Mouse (Mus musculus) thymus, adult 2 months (tissue): ENCODE data around the gene 1700122O11Rik.

Experiments
- CTCF ChIP-seq: fragments of 200-500 bp; IDR thresholded peaks from 2 replicates; pipeline ENCODE4 v1.5.1; 2012; ENCODE audit warnings: mild to moderate bottlenecking, control low read depth, low read length, moderate library complexity, borderline replicate concordance; ENCODE audit not compliant: control insufficient read depth, poor library complexity, insufficient read depth; ENCODE audit errors: extremely low read depth
- POLR2A ChIP-seq: fragments of 200-500 bp; IDR thresholded peaks from 2 replicates; pipeline ENCODE4 v1.6.1; 2012; ENCODE audit warnings: mild to moderate bottlenecking, low read length, control low read depth, moderate library complexity; ENCODE audit not compliant: control insufficient read depth, poor library complexity, insufficient read depth; ENCODE audit errors: extremely low read depth

GRCm38 (mm10) chr17:48052338-48053067 is 14.4 kb upstream of the 1700122O11Rik start:
- no peak for TF ChIP-seq CTCF
- no peak for TF ChIP-seq POLR2A
